Mouse (Mus musculus) mesoderm, embryonic 11.5 days (tissue): ENCODE measurements around the gene Foxp1.

ENCODE experiments used
- DNase-seq: peaks from one replicate; pipeline ENCODE4 v3.0.0-alpha.2; 2012; ENCODE audit warnings: low read depth, low spot score

The Foxp1 gene

DNA sequence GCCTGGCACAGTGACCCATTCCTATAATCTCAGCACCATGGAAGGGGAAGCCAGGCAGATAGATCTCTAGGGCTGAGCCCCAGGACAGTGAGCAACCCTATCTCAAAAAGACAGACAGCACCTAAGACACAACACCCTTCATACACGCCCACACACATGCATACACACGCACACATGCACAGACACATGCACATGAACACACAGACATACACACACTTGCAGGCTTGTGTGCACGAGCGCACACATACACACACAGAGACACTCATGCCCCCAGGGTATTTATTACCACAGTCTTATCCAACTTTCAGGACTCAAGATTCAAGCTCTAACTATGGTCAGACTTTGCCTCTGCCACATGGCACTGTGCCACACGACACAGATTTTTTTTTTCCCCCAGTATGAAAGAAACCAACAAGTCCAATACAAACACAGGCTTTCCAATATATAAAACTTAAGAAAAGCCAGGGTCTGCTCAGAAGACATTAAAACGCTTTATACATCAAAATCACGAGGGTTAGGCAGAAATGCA, 38.3 kb downstream of the Foxp1 start:
- DNase-seq, result no peak

DNA sequence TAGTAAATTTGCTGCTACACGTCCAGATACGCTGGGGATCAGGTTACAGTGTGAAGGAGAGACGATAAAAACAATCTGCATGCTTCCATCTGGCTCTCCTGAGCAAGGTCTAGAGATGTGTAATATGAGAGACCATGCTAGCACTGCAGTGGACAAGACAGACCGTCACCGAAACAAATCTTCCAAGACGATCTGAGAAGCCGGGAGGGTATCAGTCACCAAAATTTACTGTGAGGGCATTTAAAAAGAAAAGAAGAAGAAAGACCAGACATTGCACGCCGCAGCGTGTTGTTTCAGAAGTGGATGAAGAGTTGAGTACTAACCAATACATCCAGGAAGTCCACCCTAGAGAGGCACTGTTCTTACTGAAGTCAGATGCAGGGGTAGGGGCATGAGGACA, 39.0 kb downstream of the Foxp1 start:
- DNase-seq, result peak; percentile 51

DNA sequence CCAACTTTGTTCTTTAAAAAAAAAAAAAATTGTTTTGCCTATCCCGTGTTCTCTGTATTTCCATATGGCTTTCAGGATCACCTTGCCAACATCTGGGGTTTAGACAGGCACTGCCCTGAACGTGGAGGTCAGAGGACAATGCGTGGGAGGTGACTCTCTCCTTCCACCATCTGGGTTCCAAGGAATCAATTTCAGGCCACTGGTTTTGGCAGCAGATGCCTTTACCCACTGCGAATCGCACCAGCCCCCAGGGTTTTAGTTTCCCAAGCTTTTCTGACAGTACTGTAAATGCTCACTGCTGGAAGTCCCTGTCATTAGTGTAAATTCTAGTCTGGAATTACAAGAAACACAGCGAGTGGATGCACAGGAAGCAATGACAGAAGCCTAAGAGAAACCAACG, 41.0 kb downstream of the Foxp1 start:
- DNase-seq, result peak; percentile 52

DNA sequence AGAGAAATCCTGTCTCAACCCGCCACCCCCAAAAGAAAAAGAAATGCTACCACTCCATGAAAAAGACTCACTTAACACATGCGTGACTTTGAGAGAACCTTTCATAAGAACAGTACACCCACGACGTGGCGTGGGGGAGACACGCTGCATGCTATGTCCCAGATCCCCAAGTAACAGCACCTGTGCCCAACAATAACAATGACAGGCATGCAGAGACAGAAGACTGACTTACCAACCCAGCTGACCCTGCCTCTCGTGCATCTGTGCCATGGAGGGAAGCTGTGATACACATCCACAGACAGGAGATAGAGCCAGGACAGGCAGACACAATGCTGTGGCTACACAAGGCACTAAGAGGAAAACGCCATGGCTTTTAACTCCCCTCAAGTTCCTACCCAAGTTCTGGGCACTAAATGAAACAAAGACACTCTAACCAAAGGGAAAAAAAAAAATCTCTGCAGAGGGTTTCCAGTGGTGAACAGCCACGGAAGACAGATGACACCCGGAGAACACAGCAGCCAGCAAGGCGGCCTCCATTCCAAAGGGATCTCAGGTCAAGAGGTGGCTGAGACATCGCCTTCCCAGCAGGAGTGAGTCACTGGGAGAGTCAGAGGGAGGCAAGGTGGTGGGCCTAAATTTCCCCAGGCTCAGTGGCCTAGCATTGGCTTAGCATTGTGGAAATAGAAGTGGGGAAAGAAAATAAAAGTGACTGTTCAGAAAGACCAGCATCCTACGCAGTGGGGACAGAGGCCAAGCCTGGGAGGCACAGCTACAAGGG, 43.5 kb downstream of the Foxp1 start:
- DNase-seq, result no peak

DNA sequence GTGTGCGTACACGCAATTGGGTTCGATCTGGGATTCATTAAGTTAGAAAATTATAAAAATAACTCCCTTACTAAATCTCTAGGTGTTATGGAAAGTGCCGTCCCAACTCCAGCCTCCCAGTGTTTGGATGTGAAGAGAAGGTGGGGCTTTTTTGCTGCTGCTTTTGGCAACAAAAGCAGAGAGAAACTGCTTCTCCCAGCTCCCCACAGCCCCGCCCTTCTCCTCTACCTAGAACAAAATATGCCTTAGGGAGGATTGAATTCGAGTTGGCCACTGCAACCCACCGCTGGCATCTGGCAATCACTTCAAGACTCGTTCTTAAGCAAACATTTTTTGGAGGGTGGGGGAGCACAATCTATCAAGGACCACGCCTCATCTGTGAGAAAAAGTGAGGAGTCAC, 47.5 kb downstream of the Foxp1 start:
- DNase-seq, result no peak

DNA sequence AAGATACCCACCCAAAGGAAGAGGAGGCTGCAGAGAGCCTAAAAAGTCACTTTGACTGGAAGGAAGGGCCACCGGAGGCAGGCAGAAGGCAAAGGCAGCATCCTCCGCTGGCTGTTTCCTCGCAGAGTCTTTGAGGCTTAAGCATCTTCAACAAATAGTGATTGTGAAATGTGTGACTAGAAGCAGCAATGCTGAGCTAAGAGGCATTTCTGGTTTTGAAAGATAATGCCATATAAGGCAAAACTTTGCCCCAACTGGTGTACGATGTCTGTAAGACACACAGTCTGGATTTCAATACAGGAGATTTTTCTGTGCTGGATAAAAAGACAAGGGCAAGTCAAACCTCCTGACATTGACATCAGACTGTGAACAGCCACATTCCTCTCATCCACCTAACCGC, 51.6 kb downstream of the Foxp1 start:
- no peak for DNase-seq

DNA sequence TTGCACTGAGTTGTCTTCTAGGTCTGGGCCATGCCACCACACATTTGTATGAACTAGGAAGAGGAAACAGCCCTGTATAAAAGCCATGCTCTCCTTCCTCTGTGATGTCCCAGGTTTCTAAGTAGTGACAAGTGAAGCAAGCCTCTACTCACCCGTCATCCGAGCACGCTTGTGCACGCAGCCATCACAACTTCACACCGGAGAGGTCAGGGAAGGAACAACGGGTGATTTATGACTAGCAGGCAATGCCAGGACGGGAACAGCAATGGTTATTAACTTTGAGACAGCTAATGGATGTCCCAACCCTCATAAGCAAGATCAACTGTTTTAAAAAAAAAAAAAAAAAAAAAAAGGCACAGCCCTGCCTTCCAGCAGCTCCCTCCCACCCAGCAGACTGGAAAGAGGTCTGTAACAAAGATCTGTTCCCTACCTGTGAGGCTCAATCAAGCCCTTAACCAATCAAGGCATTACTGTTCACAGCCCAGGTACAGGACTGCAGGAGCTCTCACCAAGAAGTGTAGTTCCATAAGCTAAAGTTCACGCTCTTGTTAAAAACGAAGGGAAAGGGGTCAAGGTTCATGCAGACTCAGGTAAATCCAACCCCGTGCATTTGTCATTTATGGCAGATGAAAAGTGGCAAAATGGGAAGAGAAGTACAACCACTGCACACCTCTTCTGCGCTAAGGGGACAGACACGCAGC, 53.2 kb downstream of the Foxp1 start:
- peak; percentile 53 for DNase-seq

DNA sequence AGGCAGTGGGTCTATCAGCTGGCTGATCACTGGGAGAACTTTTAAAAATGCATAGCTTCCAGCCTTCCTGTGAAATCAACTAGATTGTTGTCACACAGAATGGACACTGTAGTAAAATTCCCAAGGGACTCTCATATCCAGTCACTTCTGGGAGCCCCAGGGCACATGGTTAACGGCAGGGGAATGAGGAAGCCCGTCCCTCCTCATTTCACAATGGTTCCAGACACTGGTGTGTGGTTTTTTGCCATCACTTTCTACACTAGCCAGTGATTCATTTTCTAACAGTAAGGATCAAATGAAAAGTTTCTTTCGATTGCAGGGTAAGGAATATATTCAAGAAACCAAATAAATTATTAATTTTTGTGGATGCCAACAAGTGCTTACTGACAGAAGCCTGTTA, 54.7 kb downstream of the Foxp1 start:
- DNase-seq, result no peak

DNA sequence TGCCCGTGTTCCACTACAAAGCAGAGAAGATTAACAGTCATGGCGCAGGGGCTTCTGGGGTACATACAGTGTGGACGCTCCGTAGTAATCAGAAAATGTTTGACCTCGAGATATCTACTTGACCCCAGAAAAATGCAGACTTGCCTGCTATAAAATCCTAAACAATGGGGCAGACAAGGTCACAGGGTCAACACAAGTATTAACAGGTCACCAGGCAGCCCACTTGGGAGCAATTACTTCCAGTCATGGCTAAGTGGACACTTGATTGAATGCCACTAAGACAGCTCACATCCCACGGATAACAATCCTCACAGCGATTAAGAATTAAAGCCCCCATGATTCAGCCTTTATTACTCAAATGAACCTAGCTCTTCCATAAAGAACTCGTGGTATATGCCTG, 55.4 kb downstream of the Foxp1 start:
- peak; percentile 81 for DNase-seq

DNA sequence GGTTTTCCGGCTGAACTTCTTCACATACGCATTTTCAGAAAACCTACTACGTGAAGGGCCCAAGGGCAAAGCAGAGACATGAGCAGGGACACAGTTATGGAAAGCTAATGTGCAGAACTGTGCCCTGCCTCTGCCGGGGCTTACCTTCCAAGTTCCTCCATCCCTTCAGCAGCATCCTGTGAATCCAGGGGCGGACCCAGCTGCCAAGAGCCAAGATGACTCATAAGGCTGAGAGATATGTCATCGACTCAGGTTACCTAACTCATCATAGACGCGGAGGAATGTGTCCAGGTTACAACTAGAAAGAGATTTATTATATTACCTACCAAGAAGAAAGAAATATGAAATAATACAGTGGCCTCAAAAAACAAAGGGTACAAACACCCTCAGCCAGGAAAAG, 56.2 kb downstream of the Foxp1 start:
- no peak for DNase-seq

DNA sequence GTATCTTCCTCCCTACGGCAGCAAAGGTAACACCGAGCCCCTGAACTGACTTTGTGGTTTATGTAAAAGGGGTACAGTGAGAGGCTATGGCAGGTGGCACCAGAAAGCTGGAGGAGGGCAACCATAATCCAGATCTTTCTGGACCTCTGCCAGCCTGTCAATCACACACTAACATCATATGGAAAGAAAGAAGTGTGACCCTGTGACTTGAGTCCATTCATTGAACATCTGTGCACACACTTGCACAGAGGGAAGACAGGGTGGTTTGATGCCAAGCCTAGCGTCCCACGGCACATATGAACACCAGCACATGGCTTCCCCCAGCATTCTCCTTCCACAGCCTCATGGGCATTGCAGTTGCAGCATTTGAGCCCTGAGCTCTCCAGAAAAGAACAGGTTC, 58.1 kb downstream of the Foxp1 start:
- no peak for DNase-seq

DNA sequence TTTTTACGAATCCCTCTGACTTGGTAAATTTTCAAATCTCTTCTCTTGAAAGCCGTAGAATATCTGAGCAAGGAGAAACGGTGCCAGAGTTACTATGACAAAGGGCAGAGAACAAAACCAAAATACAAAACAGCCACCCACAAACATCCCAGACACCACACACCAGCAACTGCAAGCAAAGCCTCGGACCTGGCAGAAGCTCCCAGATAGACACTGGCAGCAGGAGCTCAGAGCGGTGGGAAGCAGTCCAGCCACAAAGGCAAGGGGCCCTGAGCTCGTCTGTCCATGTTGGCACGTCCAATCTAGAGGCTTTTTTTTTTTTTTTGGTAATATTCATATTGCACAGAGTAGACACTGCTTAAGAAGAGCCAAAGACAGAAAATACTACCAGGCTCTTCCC, 58.6 kb downstream of the Foxp1 start:
- DNase-seq, result no peak

DNA sequence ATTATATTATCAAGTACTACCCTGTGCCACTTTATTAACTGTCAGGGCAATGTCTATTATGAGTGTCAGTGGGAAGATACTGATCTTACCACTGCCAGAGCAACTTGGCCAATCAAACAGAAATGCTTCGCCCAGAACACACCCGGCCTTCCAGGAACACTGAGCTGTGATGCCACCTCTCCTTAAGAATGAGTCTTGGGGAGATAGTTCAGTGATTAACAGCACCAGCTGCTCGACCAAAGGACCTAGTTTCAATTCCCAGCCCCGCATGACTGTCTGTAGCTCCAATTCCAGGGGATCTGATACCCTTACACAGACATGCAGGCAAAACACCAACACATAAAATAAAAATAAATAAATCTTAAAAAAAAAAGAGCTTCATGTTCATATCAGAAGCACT, 63.7 kb downstream of the Foxp1 start:
- no peak for DNase-seq

DNA sequence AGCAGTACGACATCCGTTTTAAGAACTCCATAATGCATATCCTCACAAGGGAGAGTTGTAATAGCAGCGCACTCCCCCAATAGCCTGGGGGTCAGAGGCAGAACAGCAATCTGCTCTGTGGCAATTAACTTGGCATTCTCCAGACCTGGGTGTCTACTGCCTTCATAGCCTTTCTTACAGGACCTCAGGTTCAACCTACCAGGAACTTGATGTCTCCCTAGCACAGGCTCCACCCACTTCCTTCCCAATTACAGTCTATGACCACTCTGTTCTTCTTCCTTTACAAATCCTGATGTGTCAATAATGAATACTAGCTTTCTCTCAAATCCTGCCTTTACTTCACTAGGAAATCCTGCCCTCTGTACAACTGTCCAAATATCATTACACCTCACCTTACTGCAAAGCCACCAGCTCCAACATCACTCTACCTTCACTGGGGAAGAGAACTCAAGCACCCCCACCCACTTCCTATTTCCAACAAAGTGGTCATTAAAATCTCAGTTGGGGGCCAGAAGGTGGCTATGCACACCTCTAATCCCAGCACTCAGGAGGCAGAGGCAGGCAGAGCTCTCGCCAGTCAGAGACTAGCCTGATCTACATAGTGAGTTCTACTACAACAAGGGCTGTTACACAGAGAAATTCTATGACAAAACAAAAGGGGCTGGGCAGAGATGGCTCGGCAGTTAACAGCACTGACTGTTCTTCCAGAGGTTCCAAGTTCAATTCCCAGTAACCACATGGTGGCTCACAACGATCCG, 68.6 kb downstream of the Foxp1 start:
- DNase-seq, result no peak

DNA sequence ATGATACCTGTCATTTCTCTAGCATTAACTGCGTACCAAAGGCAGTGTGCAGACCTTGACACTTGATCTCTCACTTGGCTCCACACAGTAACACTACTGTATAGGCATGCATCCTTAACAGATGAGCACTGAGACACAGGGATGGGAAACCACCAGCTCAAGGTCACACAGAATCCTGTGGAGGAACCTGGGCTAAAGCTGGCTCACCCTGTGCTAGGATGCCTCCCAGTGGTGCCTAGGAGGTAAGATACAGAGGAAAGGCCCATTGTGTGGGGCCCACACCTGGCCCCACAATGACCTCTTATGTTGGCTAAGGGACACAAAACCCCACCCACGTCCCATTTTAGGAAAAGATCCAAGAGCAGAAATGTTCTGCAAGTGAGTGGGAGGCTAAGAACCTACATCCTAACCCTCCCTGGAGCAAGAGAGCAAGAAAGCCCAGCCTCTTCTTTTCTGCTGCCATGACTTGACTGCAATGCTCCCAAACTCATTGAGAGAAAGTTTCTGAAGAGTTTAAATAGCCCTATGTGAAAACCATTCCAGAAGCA, 69.8 kb downstream of the Foxp1 start:
- DNase-seq, result no peak

DNA sequence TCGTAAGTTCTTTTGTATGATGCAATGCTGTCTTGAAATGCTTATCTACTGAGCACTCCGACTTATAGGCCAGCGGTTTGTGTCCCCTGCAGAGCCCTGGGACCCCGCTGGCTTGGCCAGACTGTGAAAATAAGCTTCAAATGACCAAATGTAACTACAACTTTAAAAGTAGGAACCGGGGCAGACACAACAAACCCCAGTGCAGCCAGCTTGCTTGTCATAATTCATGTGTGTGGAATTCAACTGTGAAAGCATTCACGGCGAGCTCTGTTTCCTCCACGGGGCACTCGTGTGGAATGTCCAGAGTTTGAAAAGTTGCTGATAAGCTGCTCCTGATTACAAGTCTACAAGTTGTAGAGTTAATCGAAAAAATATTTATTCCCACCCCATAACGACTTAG, 71.0 kb downstream of the Foxp1 start:
- peak; percentile 63 for DNase-seq

DNA sequence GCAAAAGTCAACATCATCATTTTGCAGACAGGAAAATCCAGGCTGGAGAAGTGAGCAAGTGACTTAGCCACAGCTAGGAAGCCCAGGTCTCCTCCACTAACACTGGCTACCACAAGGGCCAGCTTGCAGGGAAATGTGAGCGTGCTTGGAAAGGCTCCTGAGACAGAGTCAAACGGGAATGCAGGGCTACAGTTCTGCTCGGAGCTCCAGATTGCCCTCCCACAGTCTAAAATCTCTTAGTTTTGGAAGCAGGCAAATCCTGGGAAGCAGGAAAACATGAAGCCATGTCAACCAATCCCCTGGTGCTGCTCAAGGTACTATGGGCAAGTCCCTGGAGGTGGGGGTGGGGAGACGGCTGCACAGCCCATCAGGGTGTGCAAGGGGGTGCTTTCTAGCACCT, 75.1 kb downstream of the Foxp1 start:
- no peak for DNase-seq

DNA sequence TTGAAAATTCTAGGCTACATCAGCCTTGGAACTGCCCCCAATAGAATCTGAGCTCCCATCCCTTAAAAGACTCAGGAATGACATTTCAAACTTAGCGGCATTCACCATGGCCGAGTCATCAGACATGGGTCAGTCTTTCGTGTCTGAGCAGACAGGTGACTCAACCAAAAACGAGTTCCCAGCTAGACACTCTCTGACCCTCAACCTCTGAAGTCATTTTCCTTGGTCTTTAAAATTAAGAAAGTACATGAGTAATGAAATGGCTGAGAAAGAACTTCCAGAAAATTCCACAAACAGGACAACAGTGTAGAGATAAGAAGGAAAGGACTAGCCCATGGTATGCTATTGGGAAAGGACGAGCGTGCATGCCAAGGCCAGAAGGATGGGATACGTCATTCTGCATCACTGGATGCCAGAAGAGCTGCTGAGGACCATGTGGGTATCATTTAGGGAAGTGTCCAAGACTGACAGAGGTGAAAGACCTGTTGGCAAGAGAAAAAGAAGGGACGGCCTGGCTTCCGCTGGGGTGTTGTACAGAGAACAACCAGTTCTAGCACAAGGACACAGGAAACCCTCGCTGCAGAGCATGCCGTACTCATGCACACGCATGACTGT, 75.6 kb downstream of the Foxp1 start:
- no peak for DNase-seq

DNA sequence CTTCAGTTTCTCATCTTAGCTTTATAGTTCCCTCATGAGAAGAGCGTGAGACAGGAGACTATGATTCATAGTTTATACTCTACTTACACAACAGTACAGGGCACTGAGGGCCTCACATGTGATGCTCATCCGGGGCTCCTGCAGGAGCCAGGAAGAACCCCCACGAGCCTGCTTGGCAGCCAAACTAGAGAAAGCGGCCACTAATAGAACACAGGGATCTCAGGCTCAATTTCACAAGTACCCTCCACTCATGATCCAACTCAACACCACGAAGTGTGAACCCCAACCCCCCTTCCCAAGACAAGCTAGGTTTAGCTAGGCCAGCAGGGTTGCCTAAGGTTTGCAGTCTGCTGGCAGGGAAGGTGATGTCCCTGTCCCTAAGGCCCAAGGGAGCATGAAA, 79.1 kb downstream of the Foxp1 start:
- no peak for DNase-seq

DNA sequence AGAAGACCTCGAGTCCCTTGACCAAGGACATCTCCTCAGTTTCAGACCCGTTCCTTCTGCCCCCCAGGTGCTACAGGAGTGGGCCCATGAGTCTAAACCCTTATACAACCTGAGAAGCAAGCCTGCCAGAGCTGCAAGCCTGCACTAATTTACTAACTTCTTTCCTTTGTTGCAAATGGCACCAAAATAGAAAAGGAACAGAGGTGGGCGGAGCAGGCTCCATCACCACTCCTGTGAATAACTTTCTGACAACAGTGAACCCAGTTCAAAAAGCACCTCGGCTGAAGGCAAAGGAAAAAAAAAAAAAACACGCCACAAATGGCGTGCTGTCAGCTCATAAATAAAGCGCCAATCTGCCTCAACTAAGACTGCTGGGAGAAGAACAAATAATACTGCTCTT, 81.4 kb downstream of the Foxp1 start:
- DNase-seq, result no peak

DNA sequence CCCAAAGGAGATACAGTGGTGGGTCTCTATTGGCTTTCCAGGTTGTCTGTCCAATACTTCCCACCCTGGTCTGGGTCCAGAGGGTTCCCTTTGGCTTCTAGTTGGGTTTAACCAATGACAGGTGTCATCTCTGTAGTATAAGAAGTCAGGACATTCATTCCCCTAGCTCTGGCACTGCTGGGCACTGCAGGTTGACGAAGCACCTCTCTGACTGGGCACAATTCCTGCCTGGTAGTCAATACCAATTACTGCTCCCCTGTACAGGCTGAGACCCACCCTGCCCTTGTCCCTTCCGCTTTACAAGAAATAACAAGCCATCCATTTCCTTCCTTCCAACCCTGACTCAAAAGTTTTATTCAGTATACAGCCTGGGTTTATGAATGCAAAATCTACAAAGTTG, 81.9 kb downstream of the Foxp1 start:
- DNase-seq, result no peak

DNA sequence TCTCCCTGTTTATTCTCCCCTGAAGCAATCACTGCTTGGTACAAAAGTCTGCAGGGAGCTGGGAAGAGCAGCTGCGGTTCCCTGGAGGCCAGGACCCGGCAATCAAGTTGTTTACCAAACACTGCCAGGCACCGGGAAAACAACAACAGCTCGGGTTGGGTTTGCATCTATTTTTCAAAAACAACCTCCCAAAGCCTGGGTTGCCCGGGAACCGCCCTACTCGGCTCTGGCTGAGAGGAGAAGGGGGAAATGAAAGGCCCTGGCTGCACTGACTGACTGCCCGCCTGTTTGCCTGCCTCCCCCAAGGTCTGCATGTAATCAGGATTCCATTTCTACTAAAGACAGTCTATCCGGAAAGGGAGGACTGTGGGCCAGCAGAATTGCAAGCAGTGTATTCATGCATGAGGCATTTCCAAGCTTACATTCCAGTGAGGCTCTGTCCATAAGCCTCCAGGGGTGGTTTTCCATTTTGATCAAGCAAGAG, 82.6 kb downstream of the Foxp1 start:
- peak; percentile 60 for DNase-seq
